Mouse (Mus musculus): ENCODE measurements around the gene Olfr584.

DNA sequence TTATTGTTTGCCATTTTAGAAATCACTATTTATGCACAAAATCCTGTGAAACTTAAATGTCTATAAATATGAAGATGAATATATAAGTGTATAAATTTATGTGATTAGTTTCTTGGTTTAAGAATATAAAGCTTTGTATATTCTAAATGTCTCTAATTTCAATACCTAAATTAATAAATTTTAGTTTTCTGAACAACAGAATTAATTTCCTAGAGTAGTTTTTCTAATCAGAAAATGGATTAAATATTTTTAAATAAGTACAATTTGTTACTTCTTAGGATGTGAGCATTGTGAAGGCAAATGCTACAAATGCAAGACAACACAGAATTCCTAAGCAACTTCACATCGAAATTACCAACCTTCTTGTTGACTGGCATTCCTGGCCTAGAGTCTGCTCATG lies 30.7 kb upstream of the Olfr584 start, which contains the start of gene Olfr583:
- no peak for TF ChIP-seq CTCF (IDR thresholded peaks at IDR 0.05; ENCODE audit: borderline replicate concordance, insufficient read depth, low read length)
- TF ChIP-seq POLR2A (IDR thresholded peaks at IDR 0.05; ENCODE audit: low read depth, low read length) = no peak

Measured in embryonic fibroblast, embryonic 13.5 days (primary cell).